Mouse (Mus musculus) testis, postnatal 10 days (tissue): ENCODE results near the gene Gap43.
"Not testable (repeated sequence)": the region's sequence is repeated elsewhere in the genome, so short reads cannot be mapped to it uniquely, and the experiment has no call there.

Experiments used
- DNase-seq: peaks from one replicate; pipeline ENCODE4 v3.0.0; 2021; ENCODE audit warnings: low spot score

The Gap43 gene

DNA sequence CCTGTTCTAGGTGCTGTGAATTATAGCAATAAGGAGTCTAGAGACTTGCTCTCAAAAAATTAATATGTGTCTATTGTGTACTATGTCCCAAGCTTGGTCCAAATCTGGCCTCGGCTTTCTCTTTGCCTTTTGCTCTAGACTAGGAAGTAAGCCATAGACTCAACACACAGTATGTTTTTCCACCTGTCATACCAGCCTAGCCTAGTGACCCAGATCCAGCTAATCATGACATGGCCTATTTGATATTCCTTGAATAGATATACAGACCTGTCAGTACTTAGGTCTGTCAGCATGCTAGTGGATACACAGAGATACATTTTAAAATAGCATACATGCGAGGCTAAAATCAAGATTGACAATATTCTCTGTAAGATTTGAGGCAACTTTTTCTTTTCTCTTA lies 46.4 kb downstream of the Gap43 start:
- DNase-seq, result no peak

DNA sequence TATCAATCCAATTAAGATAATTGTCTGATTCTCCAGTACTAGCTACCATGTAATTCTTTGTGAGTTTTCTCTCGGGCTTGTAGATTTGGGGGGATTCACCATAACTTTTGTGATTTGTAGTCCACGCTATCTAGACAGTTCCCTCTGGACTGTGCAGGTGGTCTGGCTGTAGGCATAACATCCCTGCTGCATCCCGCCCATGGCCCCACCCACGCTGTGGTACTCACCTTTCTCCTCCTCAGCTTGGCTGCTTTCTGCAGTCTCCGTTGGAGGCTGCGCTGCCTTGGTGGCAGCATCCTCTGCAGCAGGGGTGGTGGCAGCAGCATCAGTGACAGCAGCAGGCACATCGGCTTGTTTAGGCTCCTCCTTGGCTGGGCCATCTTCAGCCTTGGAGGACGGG lies 48.9 kb downstream of the Gap43 start:
- DNase-seq, result no peak

- DNase-seq, result no peak
Observed at GRCm38 (mm10) chr16:42284005-42284404, 56.4 kb downstream of the Gap43 start.

DNA sequence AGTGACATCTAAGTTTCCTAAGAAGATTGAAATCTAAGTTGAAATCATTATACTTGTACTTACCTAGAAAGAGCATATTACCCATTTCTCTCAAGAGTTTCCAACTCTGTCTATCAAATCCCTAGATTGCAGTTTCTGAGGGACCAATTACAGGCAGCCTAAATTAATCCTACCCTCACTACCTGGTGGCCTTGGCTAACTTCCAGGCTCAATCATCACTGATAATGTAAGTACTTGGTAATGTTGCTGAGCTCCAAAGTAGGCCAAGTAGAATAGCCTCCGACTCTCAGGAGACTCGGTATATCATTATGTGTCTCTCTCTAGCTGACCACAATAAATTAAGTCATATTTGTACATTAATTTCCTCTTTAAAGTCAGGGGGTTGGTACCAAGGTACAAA lies 62.7 kb downstream of the Gap43 start:
- no peak for DNase-seq

DNA sequence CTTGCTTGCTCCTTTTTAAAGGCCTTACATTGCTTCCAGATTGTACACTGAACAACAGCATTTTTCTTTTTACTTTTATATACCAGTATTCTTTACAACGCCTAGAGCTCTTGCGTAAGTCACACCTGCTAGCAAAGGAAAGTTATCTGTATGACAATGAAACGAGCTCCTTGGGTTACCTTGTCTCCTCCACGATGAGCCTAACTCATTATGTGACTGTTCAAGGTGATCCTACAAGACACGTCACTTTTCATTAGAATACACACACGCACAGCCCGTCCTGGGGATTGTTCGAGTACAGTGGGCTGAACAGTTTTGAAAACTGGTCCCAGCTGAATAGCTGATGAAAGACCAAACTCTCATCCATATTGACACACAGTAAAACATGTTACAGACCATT lies 63.2 kb downstream of the Gap43 start:
- no peak for DNase-seq

DNA sequence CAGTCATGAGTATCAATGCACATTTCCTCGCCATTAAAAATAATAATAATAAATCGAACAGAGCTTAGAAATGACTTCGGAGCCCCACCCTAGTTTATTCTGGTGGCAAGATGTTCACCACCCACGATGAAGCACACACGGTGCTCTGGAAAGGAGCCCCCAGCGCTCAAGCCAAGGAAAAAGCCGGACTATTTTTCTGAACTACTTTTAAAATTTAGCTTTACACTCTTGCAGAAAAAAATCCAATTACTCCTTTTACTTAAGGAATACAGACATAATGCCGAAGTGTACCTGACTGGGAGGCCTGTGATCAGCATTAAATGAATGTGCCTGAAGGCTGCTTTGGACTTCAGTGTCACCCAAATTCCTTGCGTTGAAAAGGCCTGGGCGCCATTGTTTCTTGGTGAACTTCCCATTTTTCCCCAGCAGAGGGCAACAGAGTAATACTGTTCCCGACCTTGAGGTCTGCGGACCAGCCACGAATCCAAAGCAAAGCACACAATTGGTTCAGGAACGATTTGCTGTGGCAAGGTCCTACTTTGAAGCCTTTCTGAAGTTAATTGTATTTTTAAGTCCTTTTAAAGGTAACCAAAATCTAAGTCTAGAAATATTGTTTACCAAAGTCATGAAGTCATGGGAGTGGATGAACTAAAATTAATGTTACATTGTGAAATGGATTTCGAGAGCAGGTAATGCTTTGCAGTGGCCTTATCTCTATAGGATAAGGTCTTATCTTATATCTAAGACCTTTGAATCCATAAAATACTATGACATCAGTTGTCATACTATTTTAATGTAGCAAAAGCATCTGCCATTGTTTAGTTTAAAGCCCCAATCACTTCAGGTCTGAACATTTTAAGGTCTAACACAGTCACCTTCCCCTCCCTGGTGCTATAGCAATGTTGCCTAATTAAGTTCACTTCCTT lies 64.0 kb downstream of the Gap43 start:
- peak; percentile 78 for DNase-seq

DNA sequence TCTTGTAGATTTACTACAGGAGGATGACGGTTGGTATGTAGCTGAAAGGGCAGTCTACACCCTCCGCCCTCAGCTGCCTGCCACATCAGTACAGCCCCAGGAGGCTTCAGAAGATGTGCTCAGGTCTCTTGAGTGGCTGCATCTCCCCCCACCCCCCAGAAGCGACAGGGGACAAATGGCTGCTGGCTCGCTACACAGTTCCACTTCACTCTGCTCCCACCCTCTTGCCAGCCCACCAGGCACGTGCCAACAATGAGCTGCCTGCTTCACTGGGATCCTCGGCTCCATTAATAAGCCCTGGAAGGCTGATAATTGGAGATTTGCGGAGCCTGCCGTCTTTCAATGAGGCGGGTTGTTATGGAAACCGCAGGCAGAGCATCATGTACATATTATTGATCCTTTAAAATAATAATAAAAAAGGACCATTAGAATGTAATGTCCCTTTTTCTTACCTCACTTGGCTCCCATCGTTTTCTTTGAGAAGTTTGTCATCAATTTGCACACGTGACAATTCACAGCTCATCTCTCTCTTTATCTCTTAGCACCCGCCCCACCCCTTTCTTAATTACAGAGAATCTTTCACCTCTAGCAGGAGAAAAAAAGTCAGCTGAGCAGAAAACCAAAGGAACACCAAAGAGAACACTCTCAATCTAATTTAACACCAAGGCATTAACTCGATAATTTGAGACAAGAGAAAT lies 64.8 kb downstream of the Gap43 start:
- DNase-seq, result peak; percentile 33

- DNase-seq, result no peak
Observed at GRCm38 (mm10) chr16:42271213-42271612, 69.2 kb downstream of the Gap43 start.

GRCm38 (mm10) chr16:42269587-42269967 lies 70.9 kb downstream of the Gap43 start:
- no peak for DNase-seq

DNA sequence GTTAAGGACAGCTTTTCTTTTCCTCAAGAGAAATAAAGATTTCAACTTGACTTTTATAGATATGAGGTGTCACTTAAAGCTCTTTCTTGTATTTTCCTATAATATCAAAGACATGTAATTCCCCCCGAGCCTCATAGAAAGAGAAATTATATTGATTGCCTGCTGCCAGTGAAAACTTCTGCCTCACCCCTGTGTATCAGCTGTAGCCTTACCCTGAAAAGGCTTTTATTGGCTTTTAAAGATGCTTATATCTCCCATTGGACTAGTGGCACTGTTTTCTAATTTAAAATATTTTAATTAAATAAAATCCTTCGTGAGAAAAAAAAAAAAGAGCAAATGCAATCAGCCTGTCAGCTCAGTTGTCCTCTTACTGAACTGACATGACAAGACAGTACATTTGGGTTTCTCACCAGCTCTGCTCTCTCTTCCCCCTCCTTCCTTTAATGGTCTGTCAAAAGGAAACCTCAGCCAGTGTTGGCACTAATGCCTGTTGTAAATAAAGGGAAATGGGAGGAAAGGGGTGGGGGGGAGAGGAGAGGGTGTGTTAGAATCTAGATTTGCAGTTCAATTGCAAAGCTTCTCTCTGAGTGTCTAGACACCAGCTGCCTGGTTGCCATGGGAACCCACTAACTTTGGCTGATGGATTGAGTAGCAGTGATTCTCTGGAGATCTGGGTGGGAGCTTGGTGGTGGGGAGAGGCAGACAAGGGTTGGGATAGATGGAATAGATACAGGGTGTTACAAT lies 71.4 kb downstream of the Gap43 start:
- no peak for DNase-seq

GRCm38 (mm10) chr16:42265185-42265584 lies 75.3 kb downstream of the Gap43 start:
- DNase-seq, result no peak

DNA sequence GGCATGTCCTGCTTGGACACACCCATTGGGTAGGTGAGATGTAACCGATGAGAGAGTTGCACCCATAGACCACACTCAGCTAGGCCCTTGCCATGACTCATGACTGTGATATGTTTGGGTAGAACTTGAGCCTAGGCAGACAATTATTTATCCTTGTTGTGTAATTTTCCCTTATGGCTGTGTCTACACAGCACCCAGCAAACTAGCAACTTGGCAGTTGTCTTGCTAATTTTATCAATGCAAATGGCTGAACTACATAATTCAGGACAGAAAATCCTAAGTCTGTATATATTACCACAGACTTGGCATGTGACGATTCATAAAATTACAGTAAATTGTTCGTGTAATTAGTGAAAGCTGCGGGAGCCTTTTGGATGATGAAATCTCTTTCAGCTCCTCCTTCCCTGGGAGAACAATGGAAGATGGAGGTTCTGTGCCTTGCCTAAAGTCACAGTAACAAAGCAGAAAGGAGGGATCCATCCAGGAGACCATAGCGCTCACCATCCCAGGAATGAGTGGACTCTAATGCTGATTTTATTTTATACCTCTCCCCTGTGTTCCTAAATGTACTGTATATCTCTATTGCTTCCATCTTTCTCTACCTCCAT lies 77.4 kb downstream of the Gap43 start:
- DNase-seq, result no peak

- DNase-seq, result no peak
Observed at GRCm38 (mm10) chr16:42255693-42256092, 84.8 kb downstream of the Gap43 start.

DNA sequence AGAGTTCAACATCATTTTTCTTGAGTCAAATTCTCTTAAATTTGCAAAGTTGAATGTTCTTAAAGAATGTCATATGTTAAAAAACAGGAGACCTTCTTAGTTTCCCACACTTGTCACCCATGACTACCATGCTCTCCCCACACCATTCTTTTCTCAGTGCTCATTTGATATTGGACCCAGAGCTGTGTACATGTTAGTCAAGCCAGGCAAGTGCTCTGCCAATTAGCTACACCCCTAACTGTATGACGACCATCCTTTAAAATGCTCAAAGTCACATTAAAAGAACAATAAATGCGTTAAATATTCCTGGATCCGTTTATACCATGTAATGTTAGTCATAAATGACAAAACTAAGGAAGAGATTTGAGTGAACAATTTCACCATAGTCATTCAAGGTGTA lies 85.2 kb downstream of the Gap43 start:
- DNase-seq, result no peak

DNA sequence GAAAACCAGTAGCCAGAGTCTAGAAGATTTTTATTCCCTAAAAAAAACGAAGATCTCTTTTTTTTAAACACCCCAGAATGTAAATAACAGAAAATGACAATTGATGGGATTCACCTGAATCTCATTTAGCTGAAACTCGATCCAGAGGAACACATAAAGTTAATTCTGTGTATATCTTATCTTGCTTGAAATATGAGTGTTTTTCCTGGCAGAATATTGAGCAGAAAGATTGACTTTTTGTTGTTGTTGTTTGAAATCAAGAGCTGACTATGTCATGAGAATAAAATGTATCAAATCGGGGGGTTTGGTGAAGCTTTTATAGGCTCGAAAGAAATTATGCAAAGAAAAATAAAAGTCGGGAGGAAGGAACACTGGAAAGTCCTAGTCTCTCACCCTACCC lies 88.2 kb downstream of the Gap43 start:
- DNase-seq, result no peak

GRCm38 (mm10) chr16:42244121-42244520 lies 96.3 kb downstream of the Gap43 start:
- DNase-seq, result not testable (repeated sequence)

- peak; percentile 41 for DNase-seq
Observed at GRCm38 (mm10) chr16:42231306-42231705, 109.1 kb downstream of the Gap43 start.
